Mouse (Mus musculus) E14TG2a.4 (cell line): ENCODE results near the gene Plxdc2.

Experiments used
- CTCF ChIP-seq: conservative IDR thresholded peaks from 2 replicates; pipeline ENCODE4 v1.5.1; 2014; ENCODE audit warnings: low read length
- NANOG ChIP-seq: IDR thresholded peaks from 2 replicates; pipeline ENCODE4 v1.6.1; 2014; ENCODE audit warnings: borderline replicate concordance, low read length, mixed read lengths

DNA sequence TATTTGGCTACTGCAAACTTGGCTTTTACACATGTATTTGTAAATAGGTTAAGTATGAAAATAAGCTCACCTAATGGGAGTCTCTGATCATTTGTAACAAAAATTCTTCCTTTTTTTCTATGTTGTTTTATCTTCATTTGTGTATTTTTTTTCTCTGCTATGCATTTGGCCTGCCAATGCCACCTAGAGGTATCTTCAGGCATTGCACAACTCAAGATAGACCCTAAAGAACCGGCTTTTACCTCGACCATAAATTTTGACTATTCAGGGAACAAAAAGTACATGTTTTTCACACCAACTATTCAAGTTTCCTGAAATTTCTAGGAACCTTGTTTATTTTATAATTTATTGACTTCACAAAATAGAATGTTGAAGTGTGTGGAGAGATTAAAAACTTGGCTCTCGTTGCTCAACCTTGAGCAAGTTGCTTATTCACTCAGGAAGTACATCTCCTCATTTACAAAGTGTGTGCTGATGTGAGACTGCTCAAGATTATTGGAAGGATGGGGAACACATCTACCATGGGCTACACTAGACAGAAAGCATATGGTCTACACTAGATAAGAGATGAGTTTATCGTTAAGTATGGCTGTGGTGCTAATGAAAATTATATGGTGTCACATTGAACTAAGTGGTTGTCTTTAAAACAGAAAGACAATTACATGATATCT, 43.6 kb upstream of the Plxdc2 start:
- TF ChIP-seq CTCF (peak; percentile 88), NANOG (no peak)
